Mouse (Mus musculus) liver, postnatal 0 days (tissue): ENCODE measurements around the gene BC107364.
"Not testable (repeated sequence)": the region's sequence is repeated elsewhere in the genome, so short reads cannot be mapped to it uniquely, and the experiment has no call there.

Source experiments
- CTCF ChIP-seq: sonication (generic); IDR thresholded peaks from 2 replicates; pipeline ENCODE4 v1.5.1; 2016; ENCODE audit warnings: antibody characterized with exemption, low read depth
- EP300 ChIP-seq: IDR thresholded peaks from 2 replicates; pipeline ENCODE4 v1.6.1; 2016; ENCODE audit warnings: antibody characterized with exemption, low read depth, mild to moderate bottlenecking

DNA sequence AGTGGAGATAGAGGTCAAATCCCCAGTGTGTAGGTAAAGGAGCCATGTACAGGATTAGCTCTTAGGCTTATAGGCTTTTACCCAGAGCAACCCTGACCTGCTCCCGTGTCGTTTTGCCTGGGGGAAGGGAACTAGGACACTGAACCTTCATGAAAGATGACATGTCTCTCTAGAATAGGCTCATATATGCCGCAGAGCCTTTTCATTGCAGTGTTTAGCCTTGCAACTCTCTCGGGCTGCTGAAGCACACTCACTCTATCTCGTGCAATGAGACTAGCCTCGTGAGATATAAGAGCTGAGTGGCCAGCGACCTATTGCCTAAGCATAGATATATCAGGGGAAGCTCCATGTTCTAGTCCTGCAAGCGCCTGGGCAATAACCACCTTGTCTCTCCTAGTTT is 37.5 kb upstream of the BC107364 start:
- not testable (repeated sequence) for TF ChIP-seq EP300, CTCF
